Mouse (Mus musculus) kidney, embryonic 16.5 days (tissue): ENCODE results near the gene Kcmf1. TPM values are rescaled to one million over a fixed set of nuclear protein-coding genes. Genes with fewer than 3 reads are reported as not detected.
"Not testable (repeated sequence)": the region's sequence is repeated elsewhere in the genome, so short reads cannot be mapped to it uniquely, and the experiment has no call there.

Source experiments
- ATAC-seq: fragments of 200-750 bp; cut with Nextera tagmentation; 2 replicates; pipeline ENCODE4 v1.8.0; 2017; ENCODE audit warnings: moderate TSS enrichment; ENCODE audit not compliant: low FRiP score, low TSS enrichment
- H3K27ac ChIP-seq: fragments of 300-500 bp; sonication (generic); 2 replicates; pipeline ENCODE4 v1.5.1; 2014; ENCODE audit warnings: low read length
- H3K27me3 ChIP-seq: fragments of 300-500 bp; sonication (generic); 2 replicates; pipeline ENCODE4 v1.6.1; 2014; ENCODE audit warnings: low read length, control low read depth, mixed read lengths; ENCODE audit not compliant: insufficient read depth
- H3K36me3 ChIP-seq: fragments of 300-500 bp; sonication (generic); 2 replicates; pipeline ENCODE4 v1.6.1; 2014; ENCODE audit warnings: low read length, control low read depth, mixed read lengths; ENCODE audit not compliant: insufficient read depth
- H3K4me1 ChIP-seq: fragments of 300-500 bp; sonication (generic); 2 replicates; pipeline ENCODE4 v1.6.1; 2014; ENCODE audit warnings: low read length, control low read depth, mixed read lengths; ENCODE audit not compliant: insufficient read depth
- H3K4me2 ChIP-seq: fragments of 300-500 bp; sonication (generic); replicated peaks from 2 replicates; pipeline ENCODE4 v1.6.1; 2014; ENCODE audit warnings: low read depth, low read length
- H3K4me3 ChIP-seq: fragments of 300-500 bp; sonication (generic); 2 replicates; pipeline ENCODE4 v1.5.1; 2014; ENCODE audit warnings: mild to moderate bottlenecking, low read length
- H3K9ac ChIP-seq: fragments of 300-500 bp; sonication (generic); replicated peaks from 2 replicates; pipeline ENCODE4 v1.6.1; 2014; ENCODE audit warnings: low read length
- H3K9me3 ChIP-seq: fragments of 300-500 bp; sonication (generic); 2 replicates; pipeline ENCODE4 v1.6.1; 2016; ENCODE audit warnings: low read length, control low read depth
- WGBS: fragments of 180-500 bp; shearing (Covaris S2); extraction: QIAGEN DNeasy Blood & Tissue Kit; methylation state at CpG from one replicate; pipeline ENCODE4 v1.1.7; 2014; 5-methylcytosine and 5-hydroxymethylcytosine counted together
- polyA plus RNA-seq: library from polyadenylated mRNA; unstranded; fragments of >200 nt; fragmentation: Nextera tagmentation; extraction: Ambion mirVana; gene quantifications from 2 replicates; pipeline ENCODE4 v1.2.1, GENCODE M21; 2015

Gene Kcmf1
- polyA plus RNA-seq, 1 experiment from 2014 or later, result 28.9 TPM

GRCm38 (mm10) chr6:72866232-72866631 lies 33.5 kb downstream of the Kcmf1 start:
- no peak overlapping the region for H3K4me2 ChIP-seq
- WGBS, result 62% methylated on average over 2 of the region's 2 CpGs
- H3K4me3 ChIP-seq, result no peak overlapping the region
- ATAC-seq, result no peak
- peaks cover 4% of the 10 kb centered on the region; the same call in 1 of the 2 replicates for H3K36me3 ChIP-seq
- no peak overlapping the region for H3K9ac ChIP-seq
- peaks cover 19% of the 10 kb centered on the region for H3K4me1 ChIP-seq
- no peaks in the 10 kb centered on the region for H3K9me3 ChIP-seq
- H3K27ac ChIP-seq, result no peak overlapping the region
- no peaks in the 10 kb centered on the region for H3K27me3 ChIP-seq

DNA sequence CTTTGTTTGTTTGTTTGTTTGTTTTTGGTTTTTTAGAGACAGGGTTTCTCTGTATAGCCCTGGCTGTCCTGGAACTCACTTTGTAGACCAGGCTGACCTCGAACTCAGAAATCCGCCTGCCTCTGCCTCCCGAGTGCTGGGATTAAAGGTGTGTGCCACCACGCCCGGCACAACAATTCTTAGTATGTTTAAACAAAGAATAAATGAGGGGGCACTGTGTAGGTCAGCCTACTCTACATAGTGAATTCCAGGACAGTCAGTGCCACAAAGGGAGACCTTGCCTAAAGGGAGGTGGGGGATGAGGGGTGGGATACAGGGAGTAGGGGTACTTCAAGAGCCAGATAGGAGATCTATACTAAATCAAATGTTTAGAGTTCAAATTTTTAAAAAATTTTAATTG lies 37.1 kb downstream of the Kcmf1 start:
- H3K36me3 ChIP-seq, result peaks cover 15% of the 10 kb centered on the region
- not testable (repeated sequence) for ATAC-seq, H3K27me3 ChIP-seq, H3K4me2 ChIP-seq, H3K9me3 ChIP-seq, H3K9ac ChIP-seq, H3K4me1 ChIP-seq, H3K4me3 ChIP-seq, H3K27ac ChIP-seq
- 97% methylated on average over 5 of the region's 5 CpGs for WGBS

- 71% methylated on average over 5 of the region's 5 CpGs for WGBS
- Histone ChIP-seq H3K4me1 (no peaks in the 10 kb centered on the region), H3K9ac (no peak overlapping the region), H3K36me3 (peaks cover 58% of the 10 kb centered on the region), H3K9me3 (peaks cover 4% of the 10 kb centered on the region; the same call in 1 of the 2 replicates), H3K4me2 (no peak overlapping the region), H3K4me3 (no peak overlapping the region), H3K27me3 (no peaks in the 10 kb centered on the region), H3K27ac (no peak overlapping the region)
- ATAC-seq, result no peak
Observed at GRCm38 (mm10) chr6:72854256-72854655, 45.5 kb downstream of the Kcmf1 start.

DNA sequence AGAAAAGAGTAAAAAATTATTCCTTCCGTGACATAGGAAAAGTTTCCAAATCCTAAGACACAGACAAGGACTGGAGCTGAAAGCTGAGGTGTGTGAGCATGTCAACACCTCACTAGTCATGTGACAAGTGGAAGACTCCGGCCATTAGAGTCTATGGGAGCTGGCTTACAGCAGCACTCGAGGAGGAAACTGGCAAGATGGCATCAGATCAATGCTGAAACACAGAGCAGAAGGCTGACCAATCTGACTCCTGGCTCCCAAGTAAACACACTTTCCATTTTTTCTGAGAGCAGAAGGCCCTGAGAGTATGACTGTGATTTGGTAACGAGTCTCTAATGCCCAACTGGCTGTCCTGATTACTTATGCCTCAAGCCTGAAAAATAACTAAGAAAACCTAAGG lies 47.6 kb downstream of the Kcmf1 start:
- Histone ChIP-seq H3K36me3 (peaks cover 61% of the 10 kb centered on the region), H3K9me3 (peaks cover 4% of the 10 kb centered on the region; the same call in 1 of the 2 replicates), H3K4me3 (no peak overlapping the region), H3K4me2 (no peak overlapping the region), H3K27ac (no peak overlapping the region), H3K9ac (no peak overlapping the region), H3K27me3 (no peaks in the 10 kb centered on the region), H3K4me1 (no peaks in the 10 kb centered on the region)
- no peak for ATAC-seq
- 84% methylated on average over 4 of the region's 4 CpGs for WGBS

- Histone ChIP-seq H3K4me1 (no peaks in the 10 kb centered on the region), H3K27me3 (no peaks in the 10 kb centered on the region), H3K9ac (no peak overlapping the region), H3K9me3 (peaks cover 4% of the 10 kb centered on the region; the same call in 1 of the 2 replicates), H3K36me3 (peaks cover 60% of the 10 kb centered on the region), H3K27ac (no peak overlapping the region), H3K4me3 (no peak overlapping the region), H3K4me2 (no peak overlapping the region)
- WGBS, result 80% methylated on average over 5 of the region's 5 CpGs
- ATAC-seq, result 0 out of 2 replicates have a peak, but pooled peaks have one; percentile 42
Observed at GRCm38 (mm10) chr6:72851633-72852032, 48.1 kb downstream of the Kcmf1 start.

DNA sequence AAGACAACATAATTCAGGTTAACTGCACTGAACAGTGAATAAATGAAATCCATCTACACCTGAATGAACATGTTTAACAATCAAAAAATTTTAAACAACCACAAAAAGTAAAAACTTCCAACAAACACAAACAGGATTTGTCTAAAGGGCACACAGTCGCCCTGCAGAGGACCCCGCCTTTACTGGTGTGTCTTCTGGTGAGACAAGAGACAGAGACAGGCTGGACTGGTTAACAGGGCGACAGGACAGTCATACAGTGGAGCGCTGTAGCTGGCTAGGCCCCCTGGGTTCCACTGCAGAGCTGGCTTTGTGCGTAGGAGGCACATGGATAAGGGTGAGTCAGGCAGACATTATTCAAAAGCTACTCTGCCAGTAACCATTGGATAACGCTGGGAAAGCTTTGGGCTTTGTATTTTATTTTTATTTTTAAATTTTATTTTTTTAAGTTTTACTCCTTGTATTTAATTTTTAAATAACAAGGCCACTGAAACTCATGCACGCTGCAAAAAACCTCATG lies 57.7 kb downstream of the Kcmf1 start:
- ATAC-seq, result no peak
- Histone ChIP-seq H3K9ac (no peak overlapping the region), H3K4me3 (no peak overlapping the region), H3K36me3 (peaks cover 49% of the 10 kb centered on the region), H3K4me2 (no peak overlapping the region), H3K27me3 (no peaks in the 10 kb centered on the region), H3K27ac (no peak overlapping the region), H3K4me1 (no peaks in the 10 kb centered on the region), H3K9me3 (no peaks in the 10 kb centered on the region)
- 88% methylated on average over 7 of the region's 7 CpGs for WGBS

GRCm38 (mm10) chr6:72840867-72841780 lies 58.7 kb downstream of the Kcmf1 start:
- no peak for ATAC-seq
- Histone ChIP-seq H3K4me2 (no peak overlapping the region), H3K36me3 (peaks cover 42% of the 10 kb centered on the region), H3K27ac (no peak overlapping the region), H3K27me3 (no peaks in the 10 kb centered on the region), H3K4me3 (no peak overlapping the region), H3K4me1 (no peaks in the 10 kb centered on the region), H3K9me3 (no peaks in the 10 kb centered on the region), H3K9ac (no peak overlapping the region)
- WGBS, result 71% methylated on average over 13 of the region's 13 CpGs

DNA sequence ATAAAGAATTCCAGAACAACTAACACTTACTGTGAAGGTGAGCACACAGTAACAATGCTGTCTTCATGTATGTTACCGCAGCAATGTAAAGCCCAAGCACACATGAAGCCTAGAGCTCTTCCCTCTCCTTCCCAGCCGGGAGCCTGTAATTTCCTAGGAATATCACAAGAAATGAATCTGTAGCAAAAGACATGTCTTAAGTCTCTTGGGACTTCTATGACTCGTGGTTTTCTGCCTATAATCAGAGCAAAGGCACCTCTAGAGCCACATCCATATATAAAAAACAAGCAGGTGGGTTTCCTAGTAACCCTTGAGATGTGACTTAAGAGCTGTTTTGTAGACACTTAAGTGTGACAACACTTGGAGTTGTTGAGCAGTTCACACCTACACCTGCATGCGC lies 62.0 kb downstream of the Kcmf1 start:
- Histone ChIP-seq H3K27me3 (no peaks in the 10 kb centered on the region), H3K9ac (no peak overlapping the region), H3K4me2 (no peak overlapping the region), H3K4me1 (no peaks in the 10 kb centered on the region), H3K4me3 (no peak overlapping the region), H3K9me3 (no peaks in the 10 kb centered on the region), H3K27ac (no peak overlapping the region), H3K36me3 (peaks cover 15% of the 10 kb centered on the region)
- 87% methylated on average over 4 of the region's 4 CpGs for WGBS
- no peak for ATAC-seq

GRCm38 (mm10) chr6:72834518-72834917 lies 65.3 kb downstream of the Kcmf1 start:
- Histone ChIP-seq H3K27me3 (no peaks in the 10 kb centered on the region), H3K4me2 (no peak overlapping the region), H3K27ac (no peak overlapping the region), H3K36me3 (no peaks in the 10 kb centered on the region), H3K4me1 (no peaks in the 10 kb centered on the region), H3K9me3 (no peaks in the 10 kb centered on the region), H3K9ac (no peak overlapping the region), H3K4me3 (no peak overlapping the region)
- ATAC-seq, result no peak
- 60% methylated on average over 4 of the region's 4 CpGs for WGBS

DNA sequence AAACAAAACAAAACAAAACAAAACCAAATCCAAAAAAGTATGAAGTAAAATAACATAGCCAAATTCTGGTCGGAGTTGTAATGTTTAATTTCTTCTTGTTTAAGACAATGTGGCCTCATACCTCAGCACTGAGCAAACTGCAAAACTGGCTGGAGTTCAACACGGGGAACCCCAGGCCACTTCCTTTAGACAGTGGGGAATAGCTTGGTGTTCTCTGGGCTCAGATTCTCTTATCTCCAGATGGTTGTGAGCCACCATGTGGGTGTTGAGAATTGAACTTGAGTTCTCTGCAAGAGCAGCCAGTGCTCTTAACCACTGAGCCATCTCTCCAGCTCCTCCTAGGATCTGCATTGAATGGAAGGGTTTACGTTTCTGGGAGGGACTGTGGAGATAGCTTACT lies 67.9 kb downstream of the Kcmf1 start:
- Histone ChIP-seq H3K36me3 (no peaks in the 10 kb centered on the region), H3K27ac (no peak overlapping the region), H3K9ac (no peak overlapping the region), H3K9me3 (no peaks in the 10 kb centered on the region), H3K4me3 (no peak overlapping the region), H3K4me1 (no peaks in the 10 kb centered on the region), H3K4me2 (no peak overlapping the region), H3K27me3 (no peaks in the 10 kb centered on the region)
- WGBS, result 64% methylated on average over 3 of the region's 3 CpGs
- ATAC-seq, result no peak
